Mouse (Mus musculus) thymus, postnatal 14 days (tissue): ENCODE results near the gene Tax1bp1.
A peak's percentile ranks its signal among the peaks of the same experiment; 100 is the strongest.

Experiments used
- DNase-seq: peaks from one replicate; pipeline ENCODE4 v3.0.0; 2021

Gene Tax1bp1

GRCm38 (mm10) chr6:52707815-52708214 is 5.7 kb upstream of the Tax1bp1 start:
- DNase-seq, result no peak

- DNase-seq, result no peak
Observed at GRCm38 (mm10) chr6:52712563-52712962, 966 bp upstream of the Tax1bp1 start.

GRCm38 (mm10) chr6:52713897-52714509 is 474 bp downstream of the Tax1bp1 start:
- peak; percentile 83 for DNase-seq

- DNase-seq, result peak; percentile 10
Observed at GRCm38 (mm10) chr6:52717493-52718192, 4.1 kb downstream of the Tax1bp1 start.

- DNase-seq, result peak; percentile 76
Observed at GRCm38 (mm10) chr6:52724805-52725439, 11.4 kb downstream of the Tax1bp1 start.

GRCm38 (mm10) chr6:52730338-52730737 is 16.8 kb downstream of the Tax1bp1 start:
- no peak for DNase-seq

- DNase-seq, result no peak
Observed at GRCm38 (mm10) chr6:52734630-52735029, 21.1 kb downstream of the Tax1bp1 start.

- DNase-seq, result no peak
Observed at GRCm38 (mm10) chr6:52752832-52753231, 39.3 kb downstream of the Tax1bp1 start.

- no peak for DNase-seq
Observed at GRCm38 (mm10) chr6:52765206-52765605, 51.7 kb downstream of the Tax1bp1 start.

- no peak for DNase-seq
Observed at GRCm38 (mm10) chr6:52770789-52771188, 57.3 kb downstream of the Tax1bp1 start.

GRCm38 (mm10) chr6:52773132-52773531 is 59.6 kb downstream of the Tax1bp1 start:
- no peak for DNase-seq

GRCm38 (mm10) chr6:52775350-52775749 is 61.8 kb downstream of the Tax1bp1 start:
- peak; percentile 26 for DNase-seq

GRCm38 (mm10) chr6:52775956-52776355 is 62.4 kb downstream of the Tax1bp1 start:
- peak; percentile 64 for DNase-seq

- DNase-seq, result peak; percentile 25
Observed at GRCm38 (mm10) chr6:52777034-52777433, 63.5 kb downstream of the Tax1bp1 start.

GRCm38 (mm10) chr6:52778523-52778922 is 65.0 kb downstream of the Tax1bp1 start:
- no peak for DNase-seq

GRCm38 (mm10) chr6:52779546-52779945 is 66.0 kb downstream of the Tax1bp1 start:
- DNase-seq, result no peak

- no peak for DNase-seq
Observed at GRCm38 (mm10) chr6:52790316-52790715, 76.8 kb downstream of the Tax1bp1 start.

GRCm38 (mm10) chr6:52790781-52791180 is 77.3 kb downstream of the Tax1bp1 start:
- DNase-seq, result no peak

GRCm38 (mm10) chr6:52792455-52792854 is 78.9 kb downstream of the Tax1bp1 start:
- no peak for DNase-seq

GRCm38 (mm10) chr6:52795029-52795841 is 81.7 kb downstream of the Tax1bp1 start:
- no peak for DNase-seq

GRCm38 (mm10) chr6:52796035-52796598 is 82.6 kb downstream of the Tax1bp1 start:
- DNase-seq, result no peak

- no peak for DNase-seq
Observed at GRCm38 (mm10) chr6:52796691-52797090, 83.2 kb downstream of the Tax1bp1 start.

GRCm38 (mm10) chr6:52797252-52797800 is 83.8 kb downstream of the Tax1bp1 start:
- no peak for DNase-seq
